Mouse (Mus musculus) kidney, embryonic 14.5 days (tissue): ENCODE data around the gene 2310002L09Rik. TPM values are rescaled to one million over a fixed set of nuclear protein-coding genes. Genes with fewer than 3 reads are reported as not detected.
"Not testable (repeated sequence)": the region's sequence is repeated elsewhere in the genome, so short reads cannot be mapped to it uniquely, and the experiment has no call there.

Experiments used
- ATAC-seq: fragments of 200-750 bp; cut with Nextera tagmentation; 2 replicates; pipeline ENCODE4 v1.8.0; 2017; ENCODE audit warnings: moderate number of reproducible peaks, mild to moderate bottlenecking, moderate TSS enrichment, moderate library complexity; ENCODE audit not compliant: low FRiP score, low TSS enrichment
- H3K27ac ChIP-seq: fragments of 300-500 bp; sonication (generic); 2 replicates; pipeline ENCODE4 v1.5.1; 2014; ENCODE audit warnings: low read depth, mild to moderate bottlenecking, low read length, moderate library complexity, mixed read lengths
- H3K27me3 ChIP-seq: fragments of 300-500 bp; sonication (generic); 2 replicates; pipeline ENCODE4 v1.6.1; 2014; ENCODE audit warnings: mild to moderate bottlenecking, low read length; ENCODE audit not compliant: control insufficient read depth, insufficient read depth
- H3K36me3 ChIP-seq: fragments of 300-500 bp; sonication (generic); 2 replicates; pipeline ENCODE4 v1.6.1; 2014; ENCODE audit warnings: low read length, mixed read lengths; ENCODE audit not compliant: control insufficient read depth, insufficient read depth
- H3K4me1 ChIP-seq: fragments of 300-500 bp; sonication (generic); 2 replicates; pipeline ENCODE4 v1.6.1; 2014; ENCODE audit warnings: low read length, mixed read lengths; ENCODE audit not compliant: control insufficient read depth, insufficient read depth
- H3K4me2 ChIP-seq: fragments of 300-500 bp; sonication (generic); replicated peaks from 2 replicates; pipeline ENCODE4 v1.6.1; 2014; ENCODE audit warnings: low read depth, mild to moderate bottlenecking, low read length
- H3K4me3 ChIP-seq: fragments of 300-500 bp; sonication (generic); 2 replicates; pipeline ENCODE4 v1.5.1; 2014; ENCODE audit warnings: mild to moderate bottlenecking, low read length
- H3K9ac ChIP-seq: fragments of 300-500 bp; sonication (generic); 2 replicates; pipeline ENCODE4 v1.6.1; 2014; ENCODE audit warnings: low read depth, mild to moderate bottlenecking, low read length, moderate library complexity
- H3K9me3 ChIP-seq: fragments of 300-500 bp; sonication (generic); 2 replicates; pipeline ENCODE4 v1.6.1; 2016; ENCODE audit warnings: low read length; ENCODE audit not compliant: control insufficient read depth
- WGBS: fragments of 180-500 bp; shearing (Covaris S2); extraction: QIAGEN DNeasy Blood & Tissue Kit; methylation state at CpG from one replicate; pipeline ENCODE4 v1.1.7; 2014; 5-methylcytosine and 5-hydroxymethylcytosine counted together
- polyA plus RNA-seq: library from polyadenylated mRNA; unstranded; fragments of >200 nt; fragmentation: Nextera tagmentation; extraction: Ambion mirVana; gene quantifications from 2 replicates; pipeline ENCODE4 v1.2.1, GENCODE M21; 2014

The 2310002L09Rik gene
- polyA plus RNA-seq, result 0.14 TPM in 1 of 2 replicates, not detected in the other

DNA sequence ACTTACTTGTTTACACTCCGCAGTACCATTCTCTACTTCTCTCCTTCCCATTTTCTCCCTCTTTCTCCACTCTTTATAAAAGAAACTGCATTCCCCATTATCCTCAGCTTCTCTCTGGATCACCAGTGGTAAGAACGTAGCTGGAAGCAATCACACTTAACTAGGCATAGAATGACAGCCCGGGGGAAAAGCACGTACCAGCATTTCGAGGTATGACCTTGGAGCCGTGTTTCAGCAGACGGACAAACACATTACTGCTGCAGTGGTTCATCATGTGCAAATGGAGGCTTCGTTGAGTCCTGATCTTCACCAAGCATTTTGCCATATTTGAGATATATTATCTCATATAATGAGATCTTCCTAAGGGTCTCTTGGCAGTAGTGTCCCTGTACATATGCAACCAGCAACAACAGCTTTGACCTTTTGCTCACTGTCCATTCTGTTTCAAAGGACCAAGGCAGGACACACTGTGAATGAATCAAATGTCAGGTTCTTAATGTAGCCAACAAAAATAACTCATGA, at the start of gene 2310002L09Rik:
Gene 2310002L09Rik (minus strand): TSS at position 472 of the 522 bp plus-strand sequence.
- Histone ChIP-seq H3K27me3 (no peaks in the 10 kb centered on the region), H3K4me3 (no peak within 1 kb of the TSS), H3K9me3 (no peaks in the 10 kb centered on the region), H3K36me3 (no peaks in the 10 kb centered on the region), H3K9ac (no peak within 1 kb of the TSS), H3K4me1 (no peaks in the 10 kb centered on the region), H3K4me2 (no peak within 1 kb of the TSS), H3K27ac (no peak within 1 kb of the TSS)
- 78% methylated on average over 8 of the region's 8 CpGs for WGBS
- no peak for ATAC-seq

DNA sequence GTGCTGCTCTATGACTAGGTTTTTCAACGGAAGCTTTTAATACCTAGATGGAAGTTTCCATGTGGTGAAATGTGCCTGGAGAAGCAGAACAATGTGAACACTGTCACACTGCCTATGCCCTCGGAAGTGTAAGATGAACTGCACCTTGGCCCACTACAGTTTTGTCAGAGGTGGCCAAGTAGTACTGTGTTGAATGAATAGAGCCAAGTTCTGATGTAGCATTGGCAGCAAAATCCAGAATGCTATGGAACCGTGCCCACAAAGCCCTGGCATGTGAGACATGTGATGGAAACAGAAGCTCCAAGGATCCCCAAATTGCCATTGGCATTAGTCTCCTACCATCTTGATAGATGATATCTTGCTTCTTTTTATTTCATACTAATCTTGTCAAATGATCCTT, 29.8 kb upstream of the 2310002L09Rik start:
- WGBS, result 90% methylated on average over 3 of the region's 3 CpGs
- H3K4me3 ChIP-seq, result no peak overlapping the region
- H3K36me3 ChIP-seq, result no peaks in the 10 kb centered on the region
- H3K4me1 ChIP-seq, result no peaks in the 10 kb centered on the region
- no peak for ATAC-seq
- H3K4me2 ChIP-seq, result no peak overlapping the region
- H3K27me3 ChIP-seq, result no peaks in the 10 kb centered on the region
- no peak overlapping the region for H3K27ac ChIP-seq
- H3K9ac ChIP-seq, result no peak overlapping the region
- no peaks in the 10 kb centered on the region for H3K9me3 ChIP-seq

DNA sequence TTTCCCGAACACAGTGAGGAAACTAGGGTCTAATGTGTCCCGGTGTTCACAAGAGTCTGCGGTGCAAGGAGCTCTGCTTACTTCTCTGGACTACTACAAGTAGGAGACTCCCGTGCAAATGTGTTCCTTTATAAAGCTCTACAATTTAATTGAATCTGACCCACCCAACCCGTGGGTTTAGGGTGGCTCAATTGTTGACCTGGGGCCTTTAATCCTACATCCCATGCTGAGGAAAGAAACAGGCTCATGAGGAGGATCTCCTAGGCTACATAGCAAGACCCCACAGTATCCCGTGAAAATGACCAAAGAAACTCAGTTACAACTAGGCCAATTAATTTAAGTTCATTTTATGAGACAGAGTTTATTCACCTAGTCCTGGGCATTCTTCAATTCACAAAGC, 30.0 kb downstream of the 2310002L09Rik start, which contains the start of gene Gm11756:
Gene Gm11756 (minus strand): TSS at position 101 of the 400 bp plus-strand sequence.
- ATAC-seq, H3K27me3 ChIP-seq, H3K4me3 ChIP-seq, H3K27ac ChIP-seq, H3K36me3 ChIP-seq, H3K9me3 ChIP-seq, H3K4me2 ChIP-seq, H3K4me1 ChIP-seq, H3K9ac ChIP-seq: not testable (repeated sequence)
- 87% methylated on average over 6 of the region's 6 CpGs for WGBS

DNA sequence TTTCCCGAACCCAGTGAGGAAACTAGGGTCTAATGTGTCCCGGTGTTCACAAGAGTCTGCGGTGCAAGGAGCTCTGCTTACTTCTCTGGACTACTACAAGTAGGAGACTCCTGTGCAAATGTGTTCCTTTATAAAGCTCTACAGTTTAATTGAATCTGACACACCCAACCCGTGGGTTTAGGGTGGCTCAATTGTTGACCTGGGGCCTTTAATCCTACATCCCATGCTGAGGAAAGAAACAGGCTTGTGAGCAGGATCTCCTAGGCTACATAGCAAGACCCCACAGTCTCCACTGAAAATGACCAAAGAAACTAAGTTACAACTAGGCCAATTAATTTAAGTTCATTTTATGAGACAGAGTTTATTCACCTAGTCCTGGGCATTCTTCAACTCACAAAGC, 44.8 kb downstream of the 2310002L09Rik start, which contains the start of gene Gm13871:
Gene Gm13871 (minus strand): TSS at position 101 of the 400 bp plus-strand sequence.
- H3K4me2 ChIP-seq, H3K27me3 ChIP-seq, H3K27ac ChIP-seq, H3K36me3 ChIP-seq, ATAC-seq, H3K4me3 ChIP-seq, H3K4me1 ChIP-seq, H3K9ac ChIP-seq, H3K9me3 ChIP-seq: not testable (repeated sequence)
- no CpG with 5 or more reads among the region's 4 CpGs for WGBS

DNA sequence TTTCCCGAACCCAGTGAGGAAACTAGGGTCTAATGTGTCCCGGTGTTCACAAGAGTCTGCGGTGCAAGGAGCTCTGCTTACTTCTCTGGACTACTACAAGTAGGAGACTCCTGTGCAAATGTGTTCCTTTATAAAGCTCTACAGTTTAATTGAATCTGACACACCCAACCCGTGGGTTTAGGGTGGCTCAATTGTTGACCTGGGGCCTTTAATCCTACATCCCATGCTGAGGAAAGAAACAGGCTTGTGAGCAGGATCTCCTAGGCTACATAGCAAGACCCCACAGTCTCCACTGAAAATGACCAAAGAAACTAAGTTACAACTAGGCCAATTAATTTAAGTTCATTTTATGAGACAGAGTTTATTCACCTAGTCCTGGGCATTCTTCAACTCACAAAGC, 59.6 kb downstream of the 2310002L09Rik start, which contains the start of gene Gm11757:
Gene Gm11757 (minus strand): TSS at position 101 of the 400 bp plus-strand sequence.
- not testable (repeated sequence) for H3K27ac ChIP-seq, H3K9ac ChIP-seq, H3K4me2 ChIP-seq, H3K36me3 ChIP-seq, H3K4me1 ChIP-seq, H3K9me3 ChIP-seq, H3K27me3 ChIP-seq, ATAC-seq, H3K4me3 ChIP-seq
- WGBS, result no CpG with 5 or more reads among the region's 4 CpGs

Other genes with a start within 250 kb of the 2310002L09Rik start
- gene Rasef, start 159.9 kb downstream of the 2310002L09Rik start, polyA plus RNA-seq, result 5.8 and 13.5 TPM in 2 replicates
- not detected in 2 replicates for gene Gm11758, start 74.6 kb downstream of the 2310002L09Rik start, polyA plus RNA-seq
- gene Gm11757, start 59.7 kb downstream of the 2310002L09Rik start, polyA plus RNA-seq, result not detected in 2 replicates
- not detected in 2 replicates for gene Gm13871, start 44.9 kb downstream of the 2310002L09Rik start, polyA plus RNA-seq
- gene Gm11756, start 30.1 kb downstream of the 2310002L09Rik start, polyA plus RNA-seq, result not detected in 2 replicates
- gene Frmd3, start 62.6 kb upstream of the 2310002L09Rik start, polyA plus RNA-seq, result 0.97 and 2.0 TPM in 2 replicates